In genomic region chr11:83239811-83240210, GRCm38 (mm10) we compare ENCODE assay signal across 17 mouse cellular contexts. TPM values are rescaled to one million over a fixed set of nuclear protein-coding genes. Genes with fewer than 3 reads are reported as not detected.
"Had no signal": no experiment of that assay in that cellular context is flagged by ENCODE, and none has a peak within 500 bp of the region (broad histone marks: within the 10 kb centered on the region; RNA-seq: fewer than 3 reads in every experiment).

No protein-coding gene starts in this region.

- H3K4me1 ChIP-seq: kidney, embryonic 15.5 days; limb, embryonic 10.5 days; midbrain, embryonic 15.5 days; neural tube, embryonic 12.5 days had no signal

- H3K27me3 ChIP-seq: kidney, embryonic 15.5 days; liver, embryonic 15.5 days; midbrain, embryonic 15.5 days; neural tube, embryonic 12.5 days had no signal

- H3K36me3 ChIP-seq: kidney, embryonic 15.5 days; limb, embryonic 10.5 days; midbrain, embryonic 15.5 days; neural tube, embryonic 12.5 days had no signal

- H3K27ac ChIP-seq: kidney, embryonic 15.5 days; limb, embryonic 10.5 days; liver, embryonic 15.5 days; midbrain, embryonic 15.5 days; neural tube, embryonic 12.5 days had no signal

- H3K9ac ChIP-seq: kidney, embryonic 15.5 days; liver, embryonic 15.5 days; midbrain, embryonic 15.5 days; neural tube, embryonic 12.5 days had no signal

- DNase-seq: kidney, adult 2 months; kidney, postnatal 14 days; lung, adult 2 months; lung, postnatal 36 days; right cerebral cortex, postnatal 14 days; thymus, postnatal 4 days had no signal

- ATAC-seq: lung, postnatal 0 days; midbrain, embryonic 15.5 days had no signal

- H3K9me3 ChIP-seq: kidney, embryonic 15.5 days; limb, embryonic 10.5 days; liver, embryonic 15.5 days; midbrain, embryonic 15.5 days; neural tube, embryonic 12.5 days had no signal

- H3K4me3 ChIP-seq: kidney, embryonic 15.5 days; limb, embryonic 10.5 days; liver, embryonic 15.5 days; midbrain, embryonic 15.5 days; neural tube, embryonic 12.5 days had no signal

- H3K4me2 ChIP-seq: kidney, embryonic 15.5 days; liver, embryonic 11.5 days; liver, embryonic 15.5 days; midbrain, embryonic 15.5 days; neural tube, embryonic 12.5 days had no signal

RNA-seq across cellular contexts. Expression of gene Slfn14, which starts 46.7 kb away (rescaled TPM):
- total RNA-seq: layer of hippocampus, postnatal 14 days; megakaryocyte progenitor cell, adult 5-6 weeks had no signal
- polyA plus RNA-seq: kidney, adult 2 months; large intestine, adult 2 months; midbrain, embryonic 15.5 days; thymus, postnatal 0 days had no signal
